Mouse (Mus musculus): ENCODE measurements at regions not wholly inside any gene's neighbourhood (a gene's known extent, or its start where the extent isn't known, plus 50 kb on each side); places are given as distances from the start of the nearest gene placed in this dataset.

DNA sequence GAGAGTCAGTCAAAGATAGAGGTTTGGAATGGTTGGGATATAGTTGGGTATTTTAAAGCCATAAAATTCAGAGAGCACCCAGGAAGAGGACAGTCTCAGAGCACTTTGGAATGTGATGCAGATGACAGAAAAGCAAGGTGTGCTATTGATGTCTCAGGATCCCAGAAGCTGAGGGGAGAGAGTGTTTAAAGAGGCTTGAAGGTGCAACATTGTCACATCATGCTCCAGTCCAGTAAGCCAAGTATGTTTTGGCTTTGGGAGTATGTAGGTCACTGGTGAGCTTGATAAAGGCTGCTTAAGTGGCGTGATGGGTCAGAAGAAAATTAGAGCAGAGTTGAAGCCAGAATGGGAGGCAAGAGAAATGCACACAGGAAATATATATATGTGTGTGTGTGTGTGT is 201.3 kb upstream of the Lpp start:
- TF ChIP-seq GATA1 (IDR thresholded peaks at IDR 0.05; ENCODE audit: borderline replicate concordance, low read length) (no peak), FLI1 (IDR thresholded peaks at IDR 0.05; ENCODE audit: low read length) (no peak)
